ENCODE assay signal across 23 mouse cellular contexts in genomic region chr1:170419961-170420360, GRCm38 (mm10).
"Had no signal": no experiment of that assay in that cellular context is flagged by ENCODE, and none has a peak within 500 bp of the region (broad histone marks: within the 10 kb centered on the region; RNA-seq: fewer than 3 reads in every experiment).

No protein-coding gene starts in this region.

- DNase-seq: gastrocnemius, adult 2 months; gastrocnemius, postnatal 10 days; gastrocnemius, postnatal 25 days; heart, adult 18-20 months; heart, postnatal 14 days; heart, postnatal 36 days; kidney, adult 11 months; kidney, adult 8-10 months; kidney, postnatal 10 days; kidney, postnatal 25 days; layer of hippocampus, adult 9-11 months; layer of hippocampus, postnatal 36 days; left cerebral cortex, postnatal 4 days; lung, adult 18-20 months had no signal

- H3K27ac ChIP-seq: gastrocnemius, adult 2 months; heart, embryonic 10.5 days; hindbrain, embryonic 13.5 days; hindbrain, embryonic 15.5 days; hindbrain, postnatal 0 days; limb, embryonic 13.5 days; limb, embryonic 15.5 days; liver, embryonic 12.5 days; liver, embryonic 14.5 days had no signal

- H3K9ac ChIP-seq: heart, embryonic 12.5 days; hindbrain, embryonic 13.5 days; hindbrain, embryonic 15.5 days; limb, embryonic 13.5 days; limb, embryonic 15.5 days; liver, embryonic 12.5 days; liver, embryonic 14.5 days had no signal

- H3K4me2 ChIP-seq: heart, embryonic 12.5 days; hindbrain, embryonic 13.5 days; hindbrain, embryonic 15.5 days; limb, embryonic 13.5 days; limb, embryonic 15.5 days; liver, embryonic 12.5 days had no signal

- H3K36me3 ChIP-seq: heart, embryonic 10.5 days; heart, embryonic 12.5 days; hindbrain, embryonic 13.5 days; hindbrain, embryonic 15.5 days; limb, embryonic 13.5 days; limb, embryonic 15.5 days; liver, embryonic 12.5 days had no signal

- H3K27me3 ChIP-seq: heart, embryonic 12.5 days; hindbrain, embryonic 13.5 days; hindbrain, embryonic 15.5 days; limb, embryonic 13.5 days; limb, embryonic 15.5 days; liver, embryonic 12.5 days had no signal

- H3K4me1 ChIP-seq: heart, embryonic 12.5 days; limb, embryonic 15.5 days; liver, embryonic 12.5 days had no signal

- H3K9me3 ChIP-seq: heart, embryonic 10.5 days; heart, embryonic 12.5 days; hindbrain, embryonic 13.5 days; hindbrain, embryonic 15.5 days; limb, embryonic 13.5 days; limb, embryonic 15.5 days; liver, embryonic 12.5 days had no signal

- H3K4me3 ChIP-seq: gastrocnemius, adult 2 months; heart, embryonic 10.5 days; heart, embryonic 12.5 days; hindbrain, embryonic 13.5 days; hindbrain, embryonic 15.5 days; limb, embryonic 13.5 days; limb, embryonic 15.5 days; liver, embryonic 12.5 days had no signal

- ATAC-seq: hindbrain, postnatal 0 days; liver, embryonic 12.5 days had no signal
